Mouse (Mus musculus): ENCODE results near the gene Ilvbl.
A peak's percentile ranks its signal among the peaks of the same experiment; 100 is the strongest.

GRCm38 (mm10) chr10:78632311-78632710 is 58.2 kb downstream of the Ilvbl start:
- TF ChIP-seq CTCF (IDR thresholded peaks at IDR 0.05; ENCODE audit: borderline replicate concordance, insufficient read depth, low read length) (peak; percentile 80), POLR2A (IDR thresholded peaks at IDR 0.05; ENCODE audit: low read depth, low read length) (no peak)
